Comparison of ENCODE assay signal across 9 mouse cellular contexts in the genomic region with DNA sequence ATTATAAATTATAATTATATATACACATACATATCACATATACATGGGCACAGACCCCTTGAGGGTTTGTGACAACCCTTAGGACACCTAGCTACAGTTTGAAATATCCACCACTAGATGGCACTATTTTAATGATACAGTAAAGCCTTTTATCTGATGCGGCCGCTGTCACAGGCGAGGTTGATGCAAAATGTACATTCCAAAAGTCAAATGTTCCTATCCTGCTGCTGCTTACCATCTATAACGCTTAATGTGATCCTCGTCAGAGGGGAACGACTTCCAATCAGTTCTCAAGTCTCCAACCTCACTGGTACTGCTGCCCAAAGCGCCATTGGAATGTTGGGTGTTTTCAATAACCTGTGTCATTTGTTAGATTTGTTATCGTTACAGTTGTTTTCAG.
DNase-seq lines count a peak whose midpoint lies in the region; ATAC-seq and TF ChIP-seq lines count a peak whose summit lies in the region.
"Had no signal": no experiment of that assay in that cellular context is flagged by ENCODE, and none has a peak within 500 bp of the region (broad histone marks: within the 10 kb centered on the region; RNA-seq: fewer than 3 reads in every experiment).

No protein-coding gene starts in this region.

- no peak for TF ChIP-seq POLR2A in small intestine, adult 2 months (IDR thresholded peaks at IDR 0.05; ENCODE audit: low read depth, low read length)

- DNase-seq in hindbrain, embryonic 11.5 days (ENCODE audit: low spot score) = peak; percentile 32
- DNase-seq in midbrain, embryonic 14.5 days = peak; percentile 80
- peak; percentile 43 to 50 for DNase-seq in cerebellum, postnatal 25 days
- no peak for DNase-seq in gastrocnemius, postnatal 4 days (ENCODE audit: low spot score in 2 of 2)
- no peak for DNase-seq in frontal cortex, postnatal 14 days (ENCODE audit: low spot score in 2 of 2)
- DNase-seq: liver, embryonic 13.5 days had no signal

- H3K27me3 ChIP-seq in hindbrain, embryonic 11.5 days (ENCODE audit: control insufficient read depth, insufficient read depth, low read length) = no peaks in the 10 kb centered on the region
- peaks cover 5% of the 10 kb centered on the region; the same call in 1 of the 2 replicates for H3K27me3 ChIP-seq in hindbrain, embryonic 12.5 days
- H3K27me3 ChIP-seq in midbrain, embryonic 14.5 days (ENCODE audit: control insufficient read depth, insufficient read depth, low read length) = no peaks in the 10 kb centered on the region
- peaks cover 14% of the 10 kb centered on the region; the same call in 1 of the 2 replicates for H3K27me3 ChIP-seq in midbrain, embryonic 13.5 days
- H3K27me3 ChIP-seq in small intestine, adult 2 months (ENCODE audit: control insufficient read depth, insufficient read depth, low read length) = no peaks in the 10 kb centered on the region
- H3K27me3 ChIP-seq: liver, embryonic 13.5 days had no signal

- no peak overlapping the region for H3K4me2 ChIP-seq in hindbrain, embryonic 11.5 days (replicated peaks; ENCODE audit: low read depth, low read length)
- H3K4me2 ChIP-seq in hindbrain, embryonic 12.5 days (replicated peaks) = no peak overlapping the region
- no peak overlapping the region for H3K4me2 ChIP-seq in midbrain, embryonic 14.5 days (ENCODE audit: low read length)
- H3K4me2 ChIP-seq in midbrain, embryonic 13.5 days (replicated peaks) = no peak overlapping the region
- H3K4me2 ChIP-seq: liver, embryonic 13.5 days had no signal

- no peak overlapping the region for H3K9ac ChIP-seq in hindbrain, embryonic 11.5 days (ENCODE audit: low read depth, low read length)
- no peak overlapping the region for H3K9ac ChIP-seq in hindbrain, embryonic 12.5 days
- no peak overlapping the region for H3K9ac ChIP-seq in midbrain, embryonic 14.5 days (replicated peaks; ENCODE audit: low read length)
- H3K9ac ChIP-seq in midbrain, embryonic 13.5 days (replicated peaks) = no peak overlapping the region
- H3K9ac ChIP-seq: liver, embryonic 13.5 days had no signal

- H3K27ac ChIP-seq in hindbrain, embryonic 11.5 days (ENCODE audit: low read depth, low read length) = no peak overlapping the region
- H3K27ac ChIP-seq in hindbrain, embryonic 12.5 days = no peak overlapping the region
- no peak overlapping the region for H3K27ac ChIP-seq in midbrain, embryonic 14.5 days (replicated peaks; ENCODE audit: low read depth, low read length)
- H3K27ac ChIP-seq in midbrain, embryonic 13.5 days = no peak overlapping the region
- no peak overlapping the region for H3K27ac ChIP-seq in small intestine, adult 2 months (ENCODE audit: insufficient read depth, low read depth, low read length)
- H3K27ac ChIP-seq: liver, embryonic 13.5 days had no signal

- no peaks in the 10 kb centered on the region for H3K36me3 ChIP-seq in hindbrain, embryonic 11.5 days (ENCODE audit: control insufficient read depth, insufficient read depth, low read length)
- no peaks in the 10 kb centered on the region for H3K36me3 ChIP-seq in hindbrain, embryonic 12.5 days
- H3K36me3 ChIP-seq in midbrain, embryonic 14.5 days (ENCODE audit: control insufficient read depth, insufficient read depth, low read length) = no peaks in the 10 kb centered on the region
- no peaks in the 10 kb centered on the region for H3K36me3 ChIP-seq in midbrain, embryonic 13.5 days
- no peaks in the 10 kb centered on the region for H3K36me3 ChIP-seq in small intestine, adult 2 months (ENCODE audit: control insufficient read depth, insufficient read depth, low read length)
- H3K36me3 ChIP-seq: liver, embryonic 13.5 days had no signal

- 0 out of 2 replicates have a peak, but pooled peaks have one; percentile 8 for TF ChIP-seq CTCF in small intestine, adult 2 months (IDR thresholded peaks at IDR 0.05; ENCODE audit: extremely low read depth, insufficient read length, insufficient replicate concordance, low read depth, low read length)

- no peaks in the 10 kb centered on the region for H3K9me3 ChIP-seq in hindbrain, embryonic 11.5 days (ENCODE audit: control insufficient read depth, low read length)
- 0 out of 2 replicates have a peak, but pooled peaks cover 4% of the 10 kb centered on the region for H3K9me3 ChIP-seq in hindbrain, embryonic 12.5 days (replicated peaks)
- no peaks in the 10 kb centered on the region for H3K9me3 ChIP-seq in midbrain, embryonic 14.5 days (ENCODE audit: control insufficient read depth, low read length)
- no peaks in the 10 kb centered on the region for H3K9me3 ChIP-seq in midbrain, embryonic 13.5 days
- H3K9me3 ChIP-seq: liver, embryonic 13.5 days had no signal

- H3K4me1 ChIP-seq in hindbrain, embryonic 11.5 days (replicated peaks; ENCODE audit: control insufficient read depth, insufficient read depth, low read length) = no peaks in the 10 kb centered on the region
- H3K4me1 ChIP-seq in hindbrain, embryonic 12.5 days = peaks cover 3% of the 10 kb centered on the region; the same call in 1 of the 2 replicates
- H3K4me1 ChIP-seq in midbrain, embryonic 14.5 days (ENCODE audit: control insufficient read depth, insufficient read depth, low read length) = no peaks in the 10 kb centered on the region; the same call in 1 of the 2 replicates
- peaks cover 5% of the 10 kb centered on the region for H3K4me1 ChIP-seq in midbrain, embryonic 13.5 days (replicated peaks)
- H3K4me1 ChIP-seq in small intestine, adult 2 months (ENCODE audit: control insufficient read depth, insufficient read depth, insufficient read length, low read length) = no peaks in the 10 kb centered on the region
- H3K4me1 ChIP-seq: liver, embryonic 13.5 days had no signal

- no peak overlapping the region for H3K4me3 ChIP-seq in hindbrain, embryonic 11.5 days (ENCODE audit: low read depth, low read length)
- H3K4me3 ChIP-seq in hindbrain, embryonic 12.5 days = no peak overlapping the region
- no peak overlapping the region for H3K4me3 ChIP-seq in midbrain, embryonic 14.5 days (replicated peaks; ENCODE audit: low read depth, low read length)
- H3K4me3 ChIP-seq in midbrain, embryonic 13.5 days (replicated peaks) = no peak overlapping the region
- no peak overlapping the region for H3K4me3 ChIP-seq in small intestine, adult 2 months (ENCODE audit: low read depth, low read length)
- H3K4me3 ChIP-seq: liver, embryonic 13.5 days had no signal

- WGBS in hindbrain, embryonic 11.5 days = 51% methylated on average over 8 of the region's 8 CpGs
- WGBS in hindbrain, embryonic 12.5 days = 42% methylated on average over 8 of the region's 8 CpGs
- WGBS in midbrain, embryonic 14.5 days = 40% methylated on average over 8 of the region's 8 CpGs
- 46% methylated on average over 8 of the region's 8 CpGs for WGBS in midbrain, embryonic 13.5 days
- 36% methylated on average over 8 of the region's 8 CpGs for WGBS in small intestine, adult 2 months

- 0 out of 2 replicates have a peak, but pooled peaks have one; percentile 43 for ATAC-seq in hindbrain, embryonic 11.5 days (ENCODE audit: low FRiP score)
- no peak for ATAC-seq in hindbrain, embryonic 12.5 days (ENCODE audit: low FRiP score)
- ATAC-seq in midbrain, embryonic 14.5 days (ENCODE audit: low FRiP score, low TSS enrichment) = no peak
- ATAC-seq in midbrain, embryonic 13.5 days = no peak

Comparison
In these comparisons a context has a peak if more than half of its experiments do, and no peak if none do; other contexts are left out.
1. DNase-seq: peak in hindbrain, embryonic 11.5 days (single experiment), midbrain, embryonic 14.5 days (single experiment) and cerebellum, postnatal 25 days (2 of 2); none in gastrocnemius, postnatal 4 days (0 of 2) and frontal cortex, postnatal 14 days (0 of 2).